Mouse (Mus musculus) lung, postnatal 0 days (tissue): ENCODE data around the gene Zfp385b.

Experiments
- CTCF ChIP-seq: IDR thresholded peaks from 2 replicates; pipeline ENCODE4 v1.5.1; 2016; ENCODE audit warnings: antibody characterized with exemption, mild to moderate bottlenecking
- EP300 ChIP-seq: IDR thresholded peaks from 2 replicates; pipeline ENCODE4 v1.6.1; 2016; ENCODE audit warnings: antibody characterized with exemption, mild to moderate bottlenecking, control low read depth

DNA sequence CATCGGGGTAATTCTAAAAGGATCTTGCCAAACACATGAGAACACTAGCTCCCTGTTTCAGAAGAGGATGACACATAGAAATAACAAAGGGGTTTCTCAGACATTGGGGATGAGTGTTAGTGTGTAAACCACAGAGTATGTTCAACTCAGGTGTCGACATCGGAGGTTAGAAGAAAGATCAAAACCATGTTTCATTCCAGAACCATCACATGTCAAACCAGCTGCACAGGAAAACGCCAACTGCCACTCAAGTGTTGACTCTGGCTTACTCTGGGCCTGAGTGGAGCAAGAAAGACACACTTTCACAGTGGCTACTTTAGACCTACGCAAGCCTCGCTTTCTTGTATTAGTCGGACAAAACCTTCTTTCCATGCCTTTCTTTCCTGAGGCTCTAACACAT lies 74.2 kb downstream of the Zfp385b start:
- no peak for TF ChIP-seq EP300
- TF ChIP-seq CTCF = no peak
